Comparison of ENCODE assay signal across 29 mouse cellular contexts in genomic region chr14:20217299-20217864, GRCm38 (mm10). TPM values are rescaled to one million over a fixed set of nuclear protein-coding genes. Genes with fewer than 3 reads are reported as not detected.
DNase-seq lines count a peak whose midpoint lies in the region; ATAC-seq and TF ChIP-seq lines count a peak whose summit lies in the region.
"Had no signal": no experiment of that assay in that cellular context is flagged by ENCODE, and none has a peak within 500 bp of the region (broad histone marks: within the 10 kb centered on the region; RNA-seq: fewer than 3 reads in every experiment).

No protein-coding gene starts in this region.

- no peaks in the 10 kb centered on the region for H3K79me2 ChIP-seq in CH12.LX (replicated peaks; ENCODE audit: control insufficient read depth, extremely low read depth, insufficient read depth, poor library complexity, severe bottlenecking)

- peak overlapping the region; percentile 56; the same call in 1 of the 2 replicates for H3K27ac ChIP-seq in hindbrain, embryonic 10.5 days
- no peak overlapping the region for H3K27ac ChIP-seq in hindbrain, postnatal 0 days
- no peak overlapping the region for H3K27ac ChIP-seq in CH12.LX (ENCODE audit: insufficient read depth, low read depth)
- no peak overlapping the region for H3K27ac ChIP-seq in liver, embryonic 12.5 days
- H3K27ac ChIP-seq: embryonic facial prominence, embryonic 15.5 days; forebrain, embryonic 12.5 days; gastrocnemius, adult 2 months; heart, embryonic 13.5 days; hindbrain, embryonic 13.5 days; intestine, embryonic 15.5 days had no signal

- TF ChIP-seq EP300 in CH12.LX (IDR thresholded peaks at IDR 0.05; ENCODE audit: low read length), result no peak

- DNase-seq in hindbrain, embryonic 10.5 days (ENCODE audit: low spot score), result no peak
- DNase-seq in hindbrain, postnatal 0 days (ENCODE audit: low spot score), result no peak
- no peak for DNase-seq in CH12.LX (ENCODE audit: extremely low read depth)
- peak; percentile 97 for DNase-seq in ES-CJ7 (ENCODE audit: low read depth, low spot score)
- DNase-seq in ZHBTc4 (ENCODE audit: low read depth, low spot score), result peak; percentile 92
- DNase-seq in left cerebral cortex, adult 8-10 months (ENCODE audit: low spot score in 2 of 2), result no peak
- no peak for DNase-seq in adrenal gland, postnatal 4 days (ENCODE audit: low spot score in 2 of 2)
- DNase-seq: adrenal gland, adult 2 months; adrenal gland, postnatal 36 days; cerebellum, adult 11 months; cerebellum, adult 8-10 months; cerebellum, postnatal 14 days; embryo, embryonic 11 days; gastrocnemius, adult 2 months; gastrocnemius, postnatal 25 days; heart, adult 11 months; heart, postnatal 36 days; kidney, adult 18-20 months had no signal

- no peak overlapping the region for H3K9ac ChIP-seq in hindbrain, postnatal 0 days (replicated peaks; ENCODE audit: low read length)
- no peak overlapping the region for H3K9ac ChIP-seq in CH12.LX (ENCODE audit: insufficient read depth, low read depth)
- no peak overlapping the region for H3K9ac ChIP-seq in liver, embryonic 12.5 days
- H3K9ac ChIP-seq: embryonic facial prominence, embryonic 15.5 days; forebrain, embryonic 12.5 days; heart, embryonic 13.5 days; hindbrain, embryonic 13.5 days; intestine, embryonic 15.5 days had no signal

- H3K9me3 ChIP-seq in hindbrain, embryonic 10.5 days, result peaks cover 2% of the 10 kb centered on the region; the same call in 1 of the 2 replicates
- H3K9me3 ChIP-seq in hindbrain, postnatal 0 days (ENCODE audit: low read length), result no peaks in the 10 kb centered on the region
- no peaks in the 10 kb centered on the region for H3K9me3 ChIP-seq in CH12.LX (replicated peaks; ENCODE audit: low read length)
- H3K9me3 ChIP-seq in liver, embryonic 12.5 days (replicated peaks), result no peaks in the 10 kb centered on the region
- H3K9me3 ChIP-seq: embryonic facial prominence, embryonic 15.5 days; forebrain, embryonic 12.5 days; G1E; heart, embryonic 13.5 days; hindbrain, embryonic 13.5 days; intestine, embryonic 15.5 days had no signal

- H3K4me2 ChIP-seq in hindbrain, postnatal 0 days (ENCODE audit: low read depth, low read length), result no peak overlapping the region
- no peak overlapping the region for H3K4me2 ChIP-seq in CH12.LX (ENCODE audit: insufficient read depth, low read depth, poor library complexity, severe bottlenecking)
- no peak overlapping the region for H3K4me2 ChIP-seq in liver, embryonic 12.5 days
- H3K4me2 ChIP-seq: embryonic facial prominence, embryonic 15.5 days; forebrain, embryonic 12.5 days; heart, embryonic 13.5 days; hindbrain, embryonic 13.5 days; intestine, embryonic 15.5 days had no signal

- TF ChIP-seq RAD21 in CH12.LX (IDR thresholded peaks at IDR 0.05; ENCODE audit: low read depth, low read length), result no peak

- dilution Hi-C loops in CH12.LX (cut with MboI; ENCODE audit: extremely low pct_ligation_motif_present, extremely low pct_unique_long_range_greater_than_20kb, low sequenced_read_pairs), result no loop called here

- ATAC-seq in hindbrain, postnatal 0 days, result no peak
- no peak for ATAC-seq in liver, embryonic 12.5 days
- ATAC-seq: intestine, embryonic 15.5 days had no signal

- no peaks in the 10 kb centered on the region for H3K27me3 ChIP-seq in hindbrain, embryonic 10.5 days (ENCODE audit: insufficient read depth, poor library complexity, severe bottlenecking)
- H3K27me3 ChIP-seq in hindbrain, postnatal 0 days (ENCODE audit: insufficient read depth, low read length), result no peaks in the 10 kb centered on the region
- H3K27me3 ChIP-seq in CH12.LX (replicated peaks), result no peaks in the 10 kb centered on the region
- no peaks in the 10 kb centered on the region for H3K27me3 ChIP-seq in liver, embryonic 12.5 days (replicated peaks)
- H3K27me3 ChIP-seq: embryonic facial prominence, embryonic 15.5 days; forebrain, embryonic 12.5 days; heart, embryonic 13.5 days; hindbrain, embryonic 13.5 days; intestine, embryonic 15.5 days had no signal

- WGBS in hindbrain, embryonic 10.5 days, result 37% methylated on average over 3 of the region's 3 CpGs
- 33% methylated on average over 3 of the region's 3 CpGs for WGBS in hindbrain, postnatal 0 days
- WGBS in liver, embryonic 12.5 days (ENCODE audit: insufficient replicate concordance), result 47% methylated on average over 3 of the region's 3 CpGs

- H3K4me1 ChIP-seq in hindbrain, embryonic 10.5 days (replicated peaks), result peaks cover 34% of the 10 kb centered on the region
- H3K4me1 ChIP-seq in hindbrain, postnatal 0 days (ENCODE audit: insufficient read depth, low read length), result no peaks in the 10 kb centered on the region
- peaks cover 6% of the 10 kb centered on the region in 2 experiments; a peak in 3 of 4 replicates for H3K4me1 ChIP-seq in CH12.LX (ENCODE audit: control insufficient read depth in 1 of 2, insufficient read depth in 2 of 2)
- H3K4me1 ChIP-seq in liver, embryonic 12.5 days, result peaks cover 4% of the 10 kb centered on the region
- H3K4me1 ChIP-seq: embryonic facial prominence, embryonic 15.5 days; hindbrain, embryonic 13.5 days had no signal

- no peak for TF ChIP-seq POLR2A in CH12.LX (IDR thresholded peaks at IDR 0.05; ENCODE audit: low read depth, low read length)

- in situ Hi-C loops in CH12.LX (cut with MboI; ENCODE audit: low pct_ligation_motif_present, low pct_unique_long_range_greater_than_20kb, low sequenced_read_pairs), result no loop called here

- no peak overlapping the region for H3K4me3 ChIP-seq in hindbrain, embryonic 10.5 days
- H3K4me3 ChIP-seq in hindbrain, postnatal 0 days (ENCODE audit: low read length), result no peak overlapping the region
- H3K4me3 ChIP-seq in CH12.LX (replicated peaks in 1 of 3; ENCODE audit: low read depth in 2 of 3, low read length in 2 of 3, poor library complexity in 1 of 3), result no peak overlapping the region
- no peak overlapping the region for H3K4me3 ChIP-seq in liver, embryonic 12.5 days
- H3K4me3 ChIP-seq: embryonic facial prominence, embryonic 15.5 days; erythroblast, embryonic 14.5 days; forebrain, embryonic 12.5 days; gastrocnemius, adult 2 months; heart, embryonic 13.5 days; hindbrain, embryonic 13.5 days; intestine, embryonic 15.5 days had no signal

- no peak for TF ChIP-seq CTCF in hindbrain, postnatal 0 days (IDR thresholded peaks at IDR 0.05; ENCODE audit: low read depth)
- TF ChIP-seq CTCF in CH12.LX (conservative IDR thresholded peaks at IDR 0.05 in 1 of 2, IDR thresholded peaks at IDR 0.05 in 1 of 2; ENCODE audit: low read depth in 2 of 2, low read length in 2 of 2), result no peak

- no peaks in the 10 kb centered on the region for H3K36me3 ChIP-seq in hindbrain, embryonic 10.5 days
- no peaks in the 10 kb centered on the region for H3K36me3 ChIP-seq in hindbrain, postnatal 0 days (ENCODE audit: insufficient read depth, low read length)
- H3K36me3 ChIP-seq in CH12.LX (replicated peaks in 1 of 2; ENCODE audit: control insufficient read depth in 1 of 2, insufficient read depth in 1 of 2, low read length in 1 of 2), result no peaks in the 10 kb centered on the region
- H3K36me3 ChIP-seq in liver, embryonic 12.5 days, result no peaks in the 10 kb centered on the region
- H3K36me3 ChIP-seq: embryonic facial prominence, embryonic 15.5 days; forebrain, embryonic 12.5 days; G1E; heart, embryonic 13.5 days; hindbrain, embryonic 13.5 days; intestine, embryonic 15.5 days had no signal

TF ChIP-seq in CH12.LX, 34 proteins besides CTCF, POLR2A, EP300 and RAD21:
- TF ChIP-seq ZNF384 (IDR thresholded peaks at IDR 0.05; ENCODE audit: low read depth, low read length), result peak; percentile 70
- no peak for TF ChIP-seq USF2 (conservative IDR thresholded peaks at IDR 0.05; ENCODE audit: low read depth, low read length)
TF ChIP-seq in CH12.LX: peak in this region for 1.

RNA-seq across cellular contexts. Expression of gene Kcnk5, which starts 35.8 kb away (rescaled TPM):
- 12.4 and 13.5 TPM in 2 replicates for polyA plus RNA-seq in hindbrain, embryonic 10.5 days (2016; fragmentation: Nextera tagmentation; extraction: Ambion mirVana)
- total RNA-seq in hindbrain, postnatal 0 days (2014; rRNA removed), result 0.84 and 1.7 TPM in 2 replicates
- 1.0 TPM in 2 replicates for polyA plus RNA-seq in hindbrain, postnatal 0 days (2015; fragmentation: Nextera tagmentation; extraction: Ambion mirVana)
- total RNA-seq in CH12.LX (2012; rRNA removed) (11.7 and 12.3 TPM in 2 replicates), CH12.LX (2014; rRNA removed) (8.7 and 9.0 TPM in 2 replicates)
- 12.5 and 14.1 TPM in 2 replicates for polyA plus RNA-seq in CH12.LX (2012; ENCODE audit: insufficient read length, low read depth)
- polyA plus RNA-seq in liver, embryonic 12.5 days (2016; fragmentation: Nextera tagmentation; extraction: Ambion mirVana), result 8.6 and 8.9 TPM in 2 replicates
- 1 to 10 TPM in 1 of 4 experiments, under 1 TPM in 3; 0.13 to 1.4 (median 0.84) TPM for total RNA-seq in left cerebral cortex, adult 8-10 months (2022)
- total RNA-seq in adrenal gland, postnatal 4 days (2021), result 1 to 10 TPM; 5.8 to 7.3 TPM

RNA-seq across cellular contexts. Expression of gene Kcnk16, which starts 51.6 kb away (rescaled TPM):
- 0.09 and 0.20 TPM in 2 replicates for polyA plus RNA-seq in hindbrain, embryonic 10.5 days (2016; fragmentation: Nextera tagmentation; extraction: Ambion mirVana)
- total RNA-seq in hindbrain, postnatal 0 days (2014; rRNA removed), result 0.18 TPM in 1 of 2 replicates, not detected in the other
- polyA plus RNA-seq in hindbrain, postnatal 0 days (2015; fragmentation: Nextera tagmentation; extraction: Ambion mirVana), result not detected in 2 replicates
- total RNA-seq in CH12.LX (2012; rRNA removed), result not detected in 2 replicates
- total RNA-seq in CH12.LX (2014; rRNA removed), result not detected in 2 replicates
- polyA plus RNA-seq in CH12.LX (2012; ENCODE audit: insufficient read length, low read depth), result not detected in 2 replicates
- 1.4 and 1.7 TPM in 2 replicates for polyA plus RNA-seq in liver, embryonic 12.5 days (2016; fragmentation: Nextera tagmentation; extraction: Ambion mirVana)
- total RNA-seq in left cerebral cortex, adult 8-10 months (2022), result not detected
- total RNA-seq in adrenal gland, postnatal 4 days (2021), result 1 to 10 TPM in 1 of 2 experiments, under 1 TPM in 1; 0.14 to 3.5 TPM
- total RNA-seq: adrenal gland, adult 2 months; adrenal gland, postnatal 36 days; common myeloid progenitor, adult 5-6 weeks; gastrocnemius, adult 2 months; gastrocnemius, postnatal 25 days; heart, postnatal 36 days had no signal
- polyA plus RNA-seq: adrenal gland, adult 2 months; brain, embryonic 14.5 days; forebrain, embryonic 12.5 days; G1E; heart, postnatal 0 days; hindbrain, embryonic 13.5 days had no signal

Comparison
In these comparisons a context has a peak if more than half of its experiments do, and no peak if none do; other contexts are left out.
1. DNase-seq: peak in ES-CJ7 (single experiment) and ZHBTc4 (single experiment); none in hindbrain, embryonic 10.5 days (single experiment), hindbrain, postnatal 0 days (single experiment), CH12.LX (single experiment), left cerebral cortex, adult 8-10 months (0 of 2) and adrenal gland, postnatal 4 days (0 of 2).